Mouse (Mus musculus) forelimb bud, embryonic 11.5 days (tissue): ENCODE measurements at regions not wholly inside any gene's neighbourhood (a gene's known extent, or its start where the extent isn't known, plus 50 kb on each side); places are given as distances from the start of the nearest gene placed in this dataset.
A peak's percentile ranks its signal among the peaks of the same experiment; 100 is the strongest.

ENCODE experiments used
- DNase-seq: peaks from one replicate; pipeline ENCODE4 v3.0.0-alpha.2; 2012; ENCODE audit warnings: low read depth, low spot score

DNA sequence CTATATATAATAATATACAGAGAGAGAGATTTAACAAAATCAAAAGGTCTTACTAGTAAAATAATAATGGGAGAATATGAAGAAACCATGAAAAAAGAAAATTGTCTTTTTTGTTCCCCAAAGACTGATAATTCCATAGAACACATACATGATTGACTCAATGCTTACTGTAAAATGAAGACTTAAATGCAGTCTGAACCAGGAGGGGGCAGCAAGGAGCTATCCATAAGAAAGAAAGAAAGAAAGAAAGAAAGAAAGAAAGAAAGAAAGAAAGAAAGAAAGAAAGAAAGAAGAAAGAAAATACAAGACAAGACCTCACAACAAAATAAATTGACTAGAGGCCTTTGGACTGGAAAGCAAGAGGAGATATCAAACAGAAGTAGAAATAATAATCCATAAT, 868.8 kb upstream of the Acvr2a start:
- DNase-seq = no peak

DNA sequence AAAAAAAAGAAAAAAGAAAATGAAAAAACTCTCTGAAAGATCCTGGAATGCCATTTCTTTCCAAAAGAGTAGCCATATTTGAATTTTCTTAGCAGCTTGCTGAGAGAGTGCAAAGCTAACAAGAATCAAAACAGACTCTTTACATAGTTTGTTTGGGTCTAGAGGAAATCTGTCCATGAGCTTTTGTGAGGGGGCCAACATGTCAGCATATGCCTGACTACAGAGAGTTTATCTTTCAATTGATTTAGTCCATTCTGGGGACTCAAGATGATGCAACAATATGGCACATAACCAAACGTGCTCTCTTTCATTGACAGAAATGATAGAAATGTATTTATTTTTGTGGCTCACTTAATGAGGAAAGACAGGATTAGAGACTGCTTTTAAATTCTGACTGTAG, 822.8 kb upstream of the Acvr2a start:
- no peak for DNase-seq

DNA sequence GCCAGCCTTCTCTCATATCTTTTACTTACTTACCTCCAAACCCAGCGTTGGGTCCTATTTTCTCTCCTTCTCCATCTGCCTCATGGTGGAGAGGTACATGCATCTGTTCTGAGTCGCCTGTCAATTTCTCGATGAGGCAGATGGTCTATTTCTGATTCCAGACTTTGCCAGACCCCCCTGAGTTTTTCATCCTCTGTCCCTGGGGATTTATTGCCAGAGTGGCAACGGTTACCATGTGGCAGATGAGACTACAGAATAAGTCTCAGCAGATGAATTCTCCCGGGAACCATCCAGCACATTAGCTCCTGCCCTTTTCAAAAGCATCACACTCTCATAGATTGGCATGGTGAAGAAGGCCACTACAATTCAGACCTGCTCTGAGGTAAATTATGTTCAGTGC, 819.7 kb upstream of the Acvr2a start:
- DNase-seq = no peak

DNA sequence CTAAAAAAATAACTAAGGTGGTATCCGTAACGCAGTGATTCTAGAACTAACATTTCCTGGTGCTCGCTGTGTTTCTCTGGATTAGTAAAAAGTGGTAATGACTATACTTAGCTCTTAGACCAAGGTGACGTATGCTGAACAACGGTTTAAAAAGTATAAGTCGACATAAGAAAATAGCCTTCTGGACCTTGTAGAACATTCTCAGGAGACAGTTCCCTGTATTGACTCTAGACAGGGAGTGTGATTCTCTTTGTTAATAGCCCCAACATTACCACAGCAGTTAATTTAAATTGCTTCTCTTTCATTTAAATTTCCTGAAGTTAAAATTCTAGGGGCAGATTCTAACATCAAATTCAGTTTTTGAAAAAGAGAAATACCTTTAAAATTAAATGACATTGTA, 812.7 kb upstream of the Acvr2a start:
- DNase-seq = no peak

DNA sequence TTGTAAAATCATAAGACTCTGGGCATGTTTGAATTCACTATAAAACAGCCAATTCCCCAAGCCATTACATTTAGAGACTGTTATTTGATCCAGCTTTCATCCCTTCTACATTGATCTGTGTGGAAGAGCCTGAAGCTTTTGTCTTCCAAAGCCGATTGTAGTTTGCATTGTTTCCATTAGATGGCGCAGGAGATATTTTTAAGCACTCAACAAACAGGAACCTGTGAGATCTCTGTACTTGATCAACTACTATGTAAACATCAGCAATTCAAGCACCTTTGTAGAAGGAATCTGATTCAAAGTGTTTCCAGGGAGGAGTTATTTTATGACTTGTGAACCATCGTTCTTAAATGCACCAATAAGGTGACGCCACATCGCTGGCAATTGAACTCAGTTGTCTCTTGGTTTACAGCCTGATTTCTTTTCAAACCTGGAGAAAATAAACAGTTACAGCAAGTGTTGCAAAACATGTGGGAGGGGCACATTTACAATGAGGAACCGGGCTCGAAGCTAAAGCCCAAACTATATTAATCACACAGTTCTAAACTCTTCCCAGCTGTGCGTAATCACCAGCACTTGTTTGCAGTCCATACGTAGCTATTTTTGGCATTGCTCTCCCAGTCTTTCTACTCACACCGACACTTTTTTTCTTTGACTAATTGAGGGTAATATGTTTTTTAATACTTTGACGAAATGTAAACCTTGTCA, 812.0 kb upstream of the Acvr2a start:
- DNase-seq = peak; percentile 72

DNA sequence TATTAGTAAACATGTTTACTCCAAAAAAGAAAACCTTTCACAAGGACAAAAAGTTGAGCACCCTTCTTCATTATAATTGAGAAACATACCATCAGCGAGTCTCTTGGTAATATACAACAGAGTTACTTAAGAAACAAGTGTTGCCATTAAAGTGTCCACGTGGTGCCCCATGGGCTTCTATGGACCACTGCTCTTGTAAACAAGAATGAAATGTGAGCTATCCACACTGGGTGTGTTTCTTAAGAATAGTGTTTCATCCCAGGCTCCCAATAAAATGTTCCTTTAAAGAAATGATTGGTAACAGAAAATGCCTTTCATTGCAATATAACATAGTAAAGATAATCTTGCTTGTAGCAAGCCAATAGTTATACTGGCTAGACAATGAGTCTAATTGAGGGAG, 803.6 kb upstream of the Acvr2a start:
- DNase-seq = no peak

DNA sequence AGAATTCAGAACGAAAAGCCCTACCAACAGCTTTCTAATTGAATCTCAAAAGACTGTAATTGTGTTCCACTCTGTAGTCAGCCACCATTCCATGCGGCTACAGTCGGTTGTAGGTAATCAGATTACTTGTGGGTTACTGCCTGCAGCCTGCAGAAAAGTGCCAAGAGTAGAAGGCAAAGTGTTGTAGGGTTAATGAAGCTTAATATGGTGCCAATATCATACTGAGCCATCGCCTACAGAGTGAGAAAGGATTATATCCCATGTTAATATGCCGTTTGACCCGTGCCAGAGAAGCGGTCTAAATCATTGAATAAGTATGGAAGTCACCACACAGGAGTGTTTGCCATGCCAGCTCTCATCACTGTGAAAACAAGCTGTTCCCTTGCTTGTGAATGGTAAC, 786.4 kb upstream of the Acvr2a start:
- no peak for DNase-seq

DNA sequence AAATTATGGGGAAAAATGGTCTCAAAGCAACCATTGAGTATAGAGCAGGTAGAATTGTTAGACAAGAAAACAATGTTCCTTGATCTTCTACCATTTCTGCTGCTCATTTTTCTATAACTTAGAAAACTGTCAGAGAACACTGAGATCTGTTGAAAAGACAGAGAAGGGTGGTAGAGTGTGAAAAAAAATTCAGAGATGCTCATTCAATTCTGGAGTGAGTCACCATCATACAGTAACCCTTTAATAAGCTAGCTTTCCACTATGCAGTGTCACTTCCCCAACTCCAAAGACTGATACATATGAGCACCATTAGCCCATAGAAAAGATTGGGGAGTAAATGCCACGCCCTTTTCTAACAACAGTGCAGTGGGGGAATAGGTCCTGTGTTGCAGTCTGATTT, 752.5 kb upstream of the Acvr2a start:
- no peak for DNase-seq

DNA sequence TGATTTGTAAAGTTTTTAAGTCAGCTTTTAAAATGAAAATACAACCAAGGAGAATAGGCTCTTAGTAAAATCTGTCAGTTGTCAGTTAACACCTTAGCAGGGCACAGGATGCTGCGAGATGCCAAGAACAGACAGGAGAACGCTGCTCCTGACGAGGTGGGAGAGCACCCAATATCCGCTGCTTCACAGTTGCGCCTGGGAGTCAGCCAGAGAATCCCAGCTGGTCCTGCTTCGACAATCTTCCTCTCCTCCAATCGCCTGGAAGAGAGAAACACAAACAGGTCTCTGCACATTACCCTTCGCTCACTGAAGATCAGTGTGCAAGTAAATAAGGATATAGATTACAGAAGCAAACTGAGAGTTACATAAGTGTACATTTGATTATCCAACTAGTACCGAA, 750.5 kb upstream of the Acvr2a start:
- no peak for DNase-seq

DNA sequence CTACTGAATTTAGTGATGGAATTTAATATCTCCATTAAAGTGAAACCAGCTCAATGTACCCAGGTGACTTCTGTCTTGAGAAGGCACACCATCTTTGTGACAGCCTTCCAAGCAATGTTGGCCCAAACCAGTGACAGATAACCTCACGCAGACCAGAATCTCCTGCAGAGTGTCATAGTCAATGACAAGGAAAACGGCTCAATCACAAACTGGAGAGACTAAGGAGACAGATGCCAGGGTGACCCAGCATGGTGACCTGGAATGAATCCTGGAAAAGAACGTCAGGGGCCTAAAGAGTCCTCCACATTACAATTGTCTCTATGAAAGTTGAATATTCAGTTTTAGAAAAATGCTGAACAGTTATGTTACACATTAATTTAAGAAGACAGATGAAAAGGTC, 748.7 kb upstream of the Acvr2a start:
- DNase-seq = no peak

DNA sequence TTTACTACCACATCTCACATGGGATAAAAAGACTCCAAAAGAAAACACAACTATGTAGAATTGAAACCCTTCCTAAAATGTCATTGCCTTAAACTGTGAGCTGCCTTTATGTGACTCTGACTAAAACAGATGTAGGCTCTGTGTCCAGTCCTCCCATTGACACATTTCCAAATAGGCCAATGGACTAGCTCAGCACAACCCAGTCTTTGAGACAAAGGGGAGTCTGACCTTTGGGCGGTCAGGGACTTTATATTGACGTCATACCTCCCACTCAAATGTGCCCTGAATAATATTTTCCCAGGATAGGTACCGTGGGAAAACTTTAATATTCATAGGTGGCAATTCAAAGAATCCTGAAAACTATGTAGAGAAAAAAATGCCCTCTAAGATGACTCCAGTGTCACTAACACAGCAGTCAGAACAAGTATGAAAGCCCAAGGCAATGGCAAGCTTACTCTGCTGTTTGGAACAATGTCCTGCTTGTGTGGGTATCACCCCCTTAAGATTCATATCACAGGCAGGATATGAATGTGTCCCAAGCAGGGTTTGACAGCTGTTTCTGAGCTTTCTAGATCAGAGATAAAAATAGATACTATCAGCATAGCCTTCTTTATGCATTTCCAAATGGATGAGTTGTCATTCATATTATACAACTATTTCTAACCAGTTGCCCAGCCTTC, 731.6 kb upstream of the Acvr2a start:
- no peak for DNase-seq

DNA sequence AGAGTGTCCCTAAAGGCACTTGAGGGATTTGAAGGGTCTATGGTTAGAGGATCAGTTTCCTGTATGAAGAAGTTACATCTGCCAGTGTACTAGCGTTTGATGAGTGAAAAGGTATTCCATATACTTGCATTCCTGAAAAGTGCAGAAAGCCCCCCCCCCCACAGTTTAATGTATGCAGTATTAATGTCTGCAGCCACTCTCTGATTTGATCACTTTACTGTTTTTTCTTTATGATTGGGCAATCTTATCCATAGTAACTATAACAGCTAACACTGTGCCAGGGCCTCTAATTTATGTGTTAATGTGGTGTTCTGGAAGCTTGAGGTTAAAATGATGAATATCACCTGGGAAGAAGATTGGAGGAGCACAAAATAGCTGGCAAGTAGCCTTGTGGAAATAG, 715.6 kb upstream of the Acvr2a start:
- DNase-seq = no peak

DNA sequence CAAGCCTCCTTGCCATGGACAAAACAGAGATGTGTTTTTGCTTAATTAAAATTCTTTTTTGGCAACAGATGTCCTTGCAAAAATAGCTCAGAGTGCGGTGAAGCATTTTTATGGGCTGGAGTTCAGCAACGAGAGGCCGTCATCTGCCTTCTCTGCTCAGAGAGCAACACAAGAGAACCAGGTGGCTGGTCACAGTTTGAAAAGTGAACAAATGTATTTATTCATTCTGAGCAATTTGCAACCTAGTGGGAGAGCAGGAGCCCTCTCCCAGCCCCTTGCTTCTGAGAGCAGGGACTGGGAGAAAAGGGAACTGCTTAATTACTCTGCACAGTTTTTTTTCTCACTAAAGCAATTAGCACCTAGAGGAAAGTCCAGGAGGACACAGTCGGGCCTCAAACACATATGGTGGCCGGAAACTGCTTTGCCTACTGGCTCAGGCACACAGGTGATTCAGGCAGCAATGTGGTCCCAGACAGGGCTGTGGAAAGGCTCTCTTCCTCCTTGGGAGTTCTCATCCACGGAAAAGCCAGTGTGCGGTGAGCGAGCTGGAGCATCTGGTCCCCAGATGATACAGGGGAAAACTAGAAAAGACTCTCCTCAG, 714.9 kb upstream of the Acvr2a start:
- DNase-seq = peak; percentile 49

DNA sequence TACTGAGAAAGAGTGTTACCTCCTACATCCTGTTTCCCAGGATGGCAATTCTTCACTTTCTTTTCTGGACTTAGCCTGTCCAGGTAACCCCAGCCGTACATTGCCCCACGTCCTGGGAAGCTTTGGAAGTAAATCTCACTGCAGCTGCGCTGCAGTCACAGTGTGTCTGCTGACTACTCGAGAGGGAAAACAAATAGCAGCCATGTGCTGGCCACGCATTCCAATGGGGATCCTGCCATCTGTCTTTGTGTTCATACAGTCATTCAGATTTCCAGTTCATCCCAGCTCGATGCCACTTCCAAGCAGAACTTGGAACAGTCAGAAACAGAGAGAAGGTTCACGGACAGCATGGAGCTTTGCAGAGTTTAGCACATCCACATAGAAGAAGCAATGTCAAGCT, 690.2 kb upstream of the Acvr2a start:
- DNase-seq = no peak

DNA sequence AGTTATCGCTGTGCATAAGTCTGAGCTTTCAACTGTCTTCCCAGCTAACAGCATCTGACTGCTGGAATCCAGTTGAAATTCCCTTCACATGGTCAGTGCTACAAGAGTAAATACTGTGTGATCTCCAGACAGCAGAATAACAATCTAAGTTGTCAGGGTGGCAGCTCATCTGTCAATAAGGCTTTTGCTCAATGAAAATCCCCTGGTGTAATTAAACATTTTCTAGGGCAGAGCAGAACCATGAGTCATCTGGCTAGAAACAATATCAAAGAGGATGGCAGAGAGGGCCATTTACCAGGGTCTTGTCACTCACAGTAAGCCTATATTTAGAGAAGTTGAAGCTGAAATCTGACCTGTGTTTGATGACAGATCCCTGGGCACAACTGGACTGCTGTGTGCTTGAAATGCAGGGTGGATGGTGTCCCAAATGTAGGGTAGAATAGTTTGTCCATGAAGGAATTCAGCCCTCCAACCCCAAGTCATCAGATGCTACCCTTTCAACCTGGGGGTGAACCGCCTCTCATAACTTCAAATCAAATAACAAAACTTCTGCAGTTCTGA, 675.8 kb upstream of the Acvr2a start:
- no peak for DNase-seq

DNA sequence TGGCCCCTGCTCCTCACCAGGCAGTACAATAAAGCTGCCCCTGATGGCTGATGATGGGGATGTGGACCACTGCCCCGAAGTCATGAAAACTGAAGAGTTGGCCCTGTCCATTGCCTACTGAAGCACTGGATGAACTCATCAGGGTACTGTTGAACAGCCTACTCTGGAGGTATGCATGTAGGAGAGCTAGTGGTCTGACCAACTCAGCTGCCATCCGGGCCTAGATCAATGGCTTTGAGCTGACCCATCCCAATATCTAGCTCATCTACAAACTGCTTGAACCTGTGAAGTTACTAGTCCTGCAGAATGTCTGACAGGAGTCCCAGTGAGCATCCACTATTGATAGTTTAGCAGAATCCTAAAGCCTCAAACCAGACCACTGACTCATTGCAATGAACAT, 672.6 kb upstream of the Acvr2a start:
- no peak for DNase-seq

DNA sequence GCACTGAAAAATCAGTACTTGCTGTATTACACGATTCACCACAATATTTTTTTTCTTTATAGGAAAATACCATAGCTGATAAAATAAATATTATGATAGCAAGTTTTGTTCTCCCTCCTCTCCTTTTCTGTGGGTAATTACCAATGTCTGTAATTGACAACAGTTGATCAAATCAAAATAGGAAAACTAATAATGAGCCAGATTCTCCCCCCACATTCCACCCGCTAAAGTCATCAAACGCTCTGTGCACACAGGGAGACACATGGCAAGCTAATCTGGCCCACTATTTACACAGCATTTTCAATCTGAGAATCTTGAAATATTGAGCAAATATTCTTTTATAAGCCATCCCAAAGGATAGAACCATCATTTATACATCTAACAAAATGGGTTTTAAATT, 659.2 kb upstream of the Acvr2a start:
- no peak for DNase-seq

DNA sequence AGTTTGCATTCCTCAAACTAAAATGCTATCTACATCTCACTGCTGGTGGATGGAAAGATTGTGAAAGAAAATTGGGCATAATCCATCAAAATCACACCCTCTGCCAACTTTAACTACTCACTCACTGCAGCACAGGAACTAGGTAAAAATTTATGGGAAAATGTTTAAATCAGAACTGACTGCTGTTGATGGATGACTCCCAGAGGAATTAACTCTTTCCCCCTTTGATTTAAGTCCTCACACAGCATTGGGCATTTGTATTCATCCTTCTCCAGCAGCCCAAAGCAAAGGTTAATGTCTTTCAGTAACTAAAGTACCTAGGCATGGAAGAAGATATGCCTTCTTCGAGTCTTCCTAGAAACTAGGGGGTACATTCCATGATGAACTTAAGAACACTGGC, 641.3 kb upstream of the Acvr2a start:
- DNase-seq = peak; percentile 38

DNA sequence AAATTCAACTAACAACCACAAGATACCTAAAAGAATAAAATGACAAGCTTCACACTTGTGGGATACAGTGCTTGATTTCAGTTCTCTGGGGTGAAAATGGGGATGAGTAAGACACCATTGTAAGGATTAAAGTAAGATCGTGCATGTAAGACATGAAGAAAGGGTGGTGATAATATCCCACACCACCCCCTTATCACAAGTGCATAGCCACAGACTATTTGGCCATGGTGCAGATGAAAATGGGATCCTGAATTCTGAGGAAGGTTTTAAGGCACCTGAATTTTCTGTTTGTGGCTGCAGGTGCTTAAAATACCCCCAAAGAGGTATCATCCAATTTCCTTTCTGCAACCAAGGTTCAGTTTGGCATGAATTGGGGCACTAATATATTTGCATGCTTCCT, 627.7 kb upstream of the Acvr2a start:
- DNase-seq = no peak

DNA sequence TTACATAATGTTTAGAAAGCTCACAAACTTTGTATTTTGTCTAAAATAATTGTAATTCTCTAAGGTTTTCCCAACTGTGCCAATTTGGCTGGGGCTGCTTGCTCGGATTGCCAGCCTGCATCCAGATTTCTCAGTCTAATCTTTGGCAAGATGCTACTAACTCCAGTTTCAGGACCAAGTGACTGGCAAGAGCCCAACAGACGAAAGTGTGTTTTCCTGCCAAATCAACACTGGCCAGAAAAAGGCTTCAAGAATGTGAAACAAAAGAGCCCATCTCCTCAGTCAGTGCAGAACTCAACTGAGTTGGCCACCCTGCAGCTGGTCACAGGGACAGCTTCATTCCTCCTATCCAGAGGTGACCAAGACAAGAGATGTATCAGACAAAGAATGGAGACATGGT, 627.3 kb upstream of the Acvr2a start:
- DNase-seq = no peak

DNA sequence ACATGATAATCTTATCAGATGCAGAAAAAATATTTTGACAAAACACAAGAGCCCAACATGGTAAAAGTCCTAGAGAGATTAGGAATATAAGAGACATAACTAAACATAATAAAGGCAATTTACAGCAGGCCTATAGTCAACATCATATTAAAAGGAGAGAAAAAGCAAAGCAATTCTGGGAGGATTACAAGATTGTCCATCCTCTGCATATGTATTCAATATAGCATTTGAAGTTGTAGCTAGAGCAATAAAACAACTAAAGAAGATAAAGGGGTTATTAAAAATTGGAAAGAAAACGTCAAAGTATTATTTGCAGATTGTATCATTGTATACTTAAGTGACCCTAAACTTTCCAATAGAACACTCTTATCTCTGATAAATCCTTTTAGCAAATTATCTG, 602.1 kb upstream of the Acvr2a start:
- no peak for DNase-seq

DNA sequence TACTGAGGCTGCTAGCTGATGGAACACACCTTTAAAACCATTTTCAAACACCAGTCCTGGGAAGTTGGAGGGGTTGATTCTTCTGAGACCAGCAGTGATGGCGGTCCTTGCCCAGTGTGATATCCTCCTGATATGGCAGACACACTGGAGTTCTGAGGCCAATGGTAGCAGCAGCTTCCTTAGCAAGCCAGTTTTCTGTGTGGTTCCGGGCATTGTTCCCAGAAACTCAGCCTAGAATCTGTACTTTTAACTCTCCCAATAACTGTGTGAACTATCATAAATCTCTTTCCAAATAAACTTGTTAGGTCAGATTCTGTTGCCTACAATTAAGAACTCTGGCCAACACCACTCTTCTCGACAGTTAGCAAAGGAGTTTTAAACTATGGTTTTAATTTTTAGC, 593.1 kb upstream of the Acvr2a start:
- DNase-seq = no peak
